Mouse (Mus musculus) cerebellum, adult 2 months (tissue): Measurements from ENCODE around the gene Nelfb. TPM values are rescaled to one million over a fixed set of nuclear protein-coding genes. Genes with fewer than 3 reads are reported as not detected.
A peak's percentile ranks its signal among the peaks of the same experiment; 100 is the strongest.
"Not testable (repeated sequence)": the region's sequence is repeated elsewhere in the genome, so short reads cannot be mapped to it uniquely, and the experiment has no call there.

ENCODE experiments used
- DNase-seq, 2 experiments: peaks; one replicate each; pipeline ENCODE4 v3.0.0; 2021
- H3K27ac ChIP-seq: fragments of 200-500 bp; 2 replicates; pipeline ENCODE4 v1.5.1; 2012; ENCODE audit warnings: low read length, control low read depth, inconsistent platforms; ENCODE audit not compliant: insufficient read depth
- H3K27me3 ChIP-seq: fragments of 200-500 bp; 2 replicates; pipeline ENCODE4 v1.6.1; 2012; ENCODE audit warnings: inconsistent platforms, mild to moderate bottlenecking, low read length, moderate library complexity; ENCODE audit not compliant: control insufficient read depth, insufficient read depth
- H3K4me1 ChIP-seq: fragments of 200-500 bp; 2 replicates; pipeline ENCODE4 v1.6.1; 2011; ENCODE audit warnings: low read length; ENCODE audit not compliant: control insufficient read depth, insufficient read depth
- H3K4me3 ChIP-seq: fragments of 200-500 bp; replicated peaks from 2 replicates; pipeline ENCODE3; 2011; ENCODE audit warnings: mild to moderate bottlenecking, low read depth, low read length, control low read depth; ENCODE audit not compliant: insufficient read depth
- CTCF ChIP-seq: fragments of 200-500 bp; IDR thresholded peaks from 2 replicates; pipeline ENCODE4 v1.5.1; 2011; ENCODE audit warnings: low read depth, mild to moderate bottlenecking, control low read depth, low read length, moderate library complexity, borderline replicate concordance; ENCODE audit not compliant: insufficient read depth
- POLR2A ChIP-seq: fragments of 200-500 bp; IDR thresholded peaks from 2 replicates; pipeline ENCODE4 v1.6.1; 2011; ENCODE audit warnings: low read length, control low read depth, borderline replicate concordance; ENCODE audit not compliant: insufficient read depth
- WGBS: fragments of 180-500 bp; shearing (Covaris S2); methylation state at CpG from one replicate; pipeline ENCODE4 v1.1.7; 2018; 5-methylcytosine and 5-hydroxymethylcytosine counted together
- polyA plus RNA-seq: library from polyadenylated mRNA; depleted of rRNA; stranded (reverse); fragments of >200 nt; gene quantifications from 2 replicates; pipeline ENCODE4 v1.2.3, GENCODE M21; 2012; rRNA removed

Nelfb gene
- polyA plus RNA-seq, result 69.4 and 84.5 TPM in 2 replicates

DNA sequence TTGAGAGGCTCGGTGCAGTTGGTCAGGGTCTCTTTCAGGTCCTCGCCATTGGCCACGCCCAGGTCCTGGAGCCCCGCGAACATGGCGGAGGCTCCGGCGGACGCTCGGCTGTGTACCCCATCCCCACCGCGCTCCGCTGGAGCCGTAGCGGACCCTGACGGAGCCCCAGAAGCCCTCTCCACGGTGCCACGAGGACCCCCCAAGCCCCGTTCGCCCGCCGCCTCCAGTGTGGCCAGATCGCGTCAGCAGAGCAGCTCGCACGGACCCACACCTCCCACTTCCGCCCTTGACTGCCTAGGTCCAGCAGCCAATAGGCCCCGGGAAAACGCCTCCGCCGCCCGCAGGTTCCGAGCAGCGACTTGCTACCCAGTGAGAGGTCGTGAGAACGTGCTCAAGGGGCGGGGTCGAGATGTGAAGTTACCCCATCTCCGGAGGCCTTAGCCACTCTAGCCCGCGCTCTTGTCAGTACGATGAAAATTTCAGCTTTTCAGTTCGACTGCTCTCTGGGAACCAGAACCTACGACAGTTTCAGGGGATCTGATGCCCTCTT, at the start of gene Nelfb:
Gene Nelfb, minus strand, starts transcription at position 369 of the 550 bp plus-strand sequence.
- H3K4me3 ChIP-seq, result peak within 1 kb of the TSS; percentile 90
- H3K27me3 ChIP-seq, result no peaks in the 10 kb centered on the region
- under 1% methylated on average over 44 of the region's 44 CpGs for WGBS
- peaks cover 6% of the 10 kb centered on the region; the same call in 1 of the 2 replicates for H3K4me1 ChIP-seq
- TF ChIP-seq POLR2A (peak; percentile 78), CTCF (no peak)
- DNase-seq, result peak; percentile 86 to 93
- peak within 1 kb of the TSS; percentile 80 for H3K27ac ChIP-seq

DNA sequence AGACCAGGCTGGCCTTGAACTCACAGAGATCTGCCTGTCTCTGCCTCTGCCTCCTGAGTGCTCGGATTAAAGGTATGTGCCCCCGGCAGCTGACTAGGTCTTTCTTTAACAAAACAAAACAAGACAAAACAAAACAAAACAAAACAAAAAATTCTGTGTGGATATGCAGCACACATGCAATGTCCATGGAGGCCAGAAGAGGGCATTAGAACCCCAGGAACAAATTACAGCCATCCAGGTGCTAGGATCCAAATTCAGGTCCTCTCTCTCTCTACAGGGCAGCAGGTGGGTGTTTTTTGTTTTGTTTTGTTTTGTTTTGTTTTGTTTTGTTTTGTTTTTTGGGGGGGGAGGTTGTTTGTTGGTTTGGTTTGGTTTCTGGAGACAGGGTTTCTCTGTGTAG, 47.6 kb upstream of the Nelfb start:
- H3K4me3 ChIP-seq, result no peak overlapping the region
- no peak overlapping the region for H3K27ac ChIP-seq
- DNase-seq, result no peak
- no peaks in the 10 kb centered on the region for H3K27me3 ChIP-seq
- H3K4me1 ChIP-seq, result no peaks in the 10 kb centered on the region; the same call in none of the 2 replicates
- peak; percentile 45; the same call in 1 of the 2 replicates for TF ChIP-seq CTCF
- no peak for TF ChIP-seq POLR2A
- WGBS, result 65% methylated on average over 2 of the region's 2 CpGs

DNA sequence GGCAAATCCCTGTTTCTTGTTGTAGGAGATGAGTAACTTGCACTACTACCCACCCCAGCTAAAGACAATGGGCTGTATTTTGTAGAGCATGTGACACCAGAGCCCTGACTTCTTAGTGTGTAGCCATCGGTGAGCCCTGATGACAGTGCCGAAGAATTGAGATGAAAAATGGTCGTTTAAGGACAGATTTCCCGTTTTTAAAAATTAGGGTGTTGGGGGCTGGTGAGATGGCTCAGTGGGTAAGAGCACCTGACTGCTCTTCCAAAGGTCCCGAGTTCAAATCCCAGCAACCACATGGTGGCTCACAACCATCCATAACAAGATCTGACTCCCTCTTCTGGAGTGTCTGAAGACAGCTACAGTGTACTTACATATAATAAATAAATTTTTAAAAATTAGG, 46.0 kb upstream of the Nelfb start:
- not testable (repeated sequence) for H3K4me3 ChIP-seq, H3K4me1 ChIP-seq, H3K27me3 ChIP-seq, DNase-seq, H3K27ac ChIP-seq
- WGBS, result 88% methylated on average over 5 of the region's 5 CpGs

DNA sequence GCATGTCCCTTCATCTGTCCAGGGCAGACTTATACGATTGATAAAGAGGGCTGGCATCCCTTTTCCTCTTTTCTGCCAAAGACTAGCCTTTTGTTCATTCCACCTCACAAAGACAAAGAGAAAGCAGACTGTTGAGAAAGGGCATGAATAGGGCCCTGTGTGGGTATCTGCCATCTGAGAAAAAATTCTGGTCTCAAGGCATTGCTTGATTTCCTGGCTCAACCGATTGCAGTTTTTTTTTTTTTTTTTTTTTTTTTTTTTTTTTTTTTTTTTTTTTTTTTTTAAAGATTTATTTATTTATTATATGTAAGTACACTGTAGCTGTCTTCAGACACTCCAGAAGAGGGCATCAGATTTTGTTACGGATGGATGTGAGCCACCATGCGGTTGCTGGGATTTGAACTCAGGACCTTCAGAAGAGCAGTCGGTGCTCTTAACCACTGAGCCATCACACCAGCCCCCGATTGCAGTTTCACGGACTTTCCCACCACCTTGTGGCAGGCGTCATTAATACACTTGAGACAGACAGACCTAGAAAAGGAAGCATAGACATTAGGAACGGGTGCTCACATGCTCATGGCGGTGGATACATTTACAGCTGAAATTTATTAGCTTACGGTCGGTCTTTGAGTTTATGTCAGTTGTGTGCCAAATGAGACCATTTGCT, 45.3 kb upstream of the Nelfb start:
- peak overlapping the region; percentile 71 for H3K4me3 ChIP-seq
- not testable (repeated sequence) for H3K4me1 ChIP-seq, H3K27me3 ChIP-seq, H3K27ac ChIP-seq
- DNase-seq, result peak in 1 of 2 experiments; percentile 59
- 39% methylated on average over 12 of the region's 12 CpGs for WGBS
- TF ChIP-seq CTCF, result peak; percentile 28; the same call in 1 of the 2 replicates

DNA sequence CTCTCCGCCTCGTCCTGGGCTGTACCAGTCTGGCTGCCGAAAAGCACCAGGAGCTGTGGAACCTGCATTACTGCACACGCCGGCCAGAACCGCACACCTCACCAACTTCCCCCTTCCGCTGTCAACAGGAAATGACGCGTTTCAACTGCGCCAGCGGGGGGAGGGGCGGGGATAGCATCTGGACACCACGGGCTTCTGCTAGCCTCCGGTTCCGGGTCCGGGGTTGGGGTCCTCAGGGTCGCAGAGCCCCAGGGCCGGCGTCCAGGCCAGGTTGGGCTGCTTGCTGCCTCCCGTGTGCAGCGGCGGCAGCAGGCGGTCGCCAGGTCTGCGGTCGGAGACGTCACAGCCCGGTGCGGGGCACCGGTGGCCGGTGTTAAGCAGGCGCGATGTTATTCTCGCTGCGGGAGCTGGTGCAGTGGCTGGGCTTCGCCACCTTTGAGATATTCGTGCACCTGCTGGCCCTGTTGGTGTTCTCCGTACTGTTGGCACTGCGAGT, 44.0 kb upstream of the Nelfb start, which contains the start of gene Tmem203:
Gene Tmem203, plus strand, starts transcription at position 156 of the 496 bp plus-strand sequence.
- DNase-seq, result peak; percentile 87 to 91
- peak; percentile 66; the same call in 1 of the 2 replicates for TF ChIP-seq POLR2A
- TF ChIP-seq CTCF, result no peak
- under 1% methylated on average over 39 of the region's 39 CpGs for WGBS
- Histone ChIP-seq H3K4me1 (no peaks in the 10 kb centered on the region; the same call in none of the 2 replicates), H3K27me3 (no peaks in the 10 kb centered on the region), H3K27ac (peak within 1 kb of the TSS; percentile 74), H3K4me3 (peak within 1 kb of the TSS; percentile 71)

DNA sequence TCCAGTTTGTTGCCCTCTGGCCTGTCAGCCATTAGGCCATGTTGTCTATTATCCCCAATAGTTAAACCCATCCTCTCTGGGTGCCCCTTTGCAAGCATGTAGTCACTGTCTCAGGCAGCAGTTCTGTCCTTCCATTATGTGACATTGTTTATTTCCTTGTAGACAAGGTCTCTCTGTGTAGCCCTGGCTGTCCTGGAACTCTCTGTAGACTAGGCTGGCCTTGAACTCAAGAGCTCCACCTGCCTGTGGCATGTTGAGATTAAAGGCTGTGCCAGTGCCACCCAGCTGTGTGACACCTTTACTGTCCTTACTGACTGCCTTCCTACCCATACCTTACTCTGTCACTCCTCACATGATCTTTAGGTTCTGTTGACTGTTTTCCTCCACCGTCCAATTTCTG, 41.0 kb upstream of the Nelfb start:
- no peak overlapping the region for H3K27ac ChIP-seq

DNA sequence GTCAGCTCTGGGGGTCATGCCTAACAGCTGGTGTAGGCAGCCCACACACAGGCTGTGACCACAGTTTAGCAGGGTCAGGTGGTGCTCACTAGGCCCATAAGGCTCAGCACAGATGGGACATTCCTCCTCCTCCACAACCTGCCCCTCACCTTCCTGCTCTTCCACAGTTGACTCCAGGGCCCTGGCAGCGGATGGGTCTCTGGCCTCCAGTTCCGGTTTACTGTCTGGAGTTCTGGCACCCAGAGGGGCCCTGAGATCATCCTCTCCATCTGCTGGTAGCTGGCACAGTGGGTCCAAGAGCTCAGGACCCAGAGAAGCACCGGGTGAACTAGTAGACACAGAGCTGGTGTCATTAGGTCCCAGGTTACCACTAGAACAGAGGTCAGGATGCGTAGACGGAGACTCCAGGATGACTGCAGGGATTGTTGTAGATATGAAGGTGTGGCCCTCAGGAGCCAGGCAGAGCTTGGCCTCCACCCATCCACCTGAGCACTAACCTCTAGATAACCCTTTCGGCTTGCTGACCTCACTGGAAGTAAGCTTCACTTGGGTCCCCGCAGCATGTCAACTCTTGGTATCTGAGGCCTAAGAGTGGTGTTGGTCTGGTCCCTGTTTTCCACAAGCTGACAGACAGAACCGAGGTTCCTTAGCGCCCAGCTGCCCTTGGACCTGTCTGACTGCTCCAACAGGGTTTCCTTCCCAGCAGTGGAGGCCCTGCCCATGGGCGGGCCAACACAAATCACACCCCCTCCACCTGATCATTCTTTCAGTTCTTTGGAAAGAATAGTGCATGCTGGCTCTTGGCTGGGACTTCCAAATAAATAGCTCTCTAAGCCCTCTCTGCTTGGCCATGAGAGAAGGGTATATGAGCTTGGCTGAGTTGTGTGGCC, 35.1 kb upstream of the Nelfb start, which contains the start of gene AL732309.1:
Gene AL732309.1, minus strand, starts transcription at position 681 of the 890 bp plus-strand sequence.
- 48% methylated on average over 10 of the region's 10 CpGs for WGBS
- Histone ChIP-seq H3K27ac (peak within 1 kb of the TSS; percentile 62), H3K27me3 (no peaks in the 10 kb centered on the region)

More for the DNA sequence above, 41.0 kb upstream of the Nelfb start:
- TF ChIP-seq POLR2A, result no peak
- peak; percentile 45; the same call in 1 of the 2 replicates for TF ChIP-seq CTCF
- WGBS, result 83% methylated on average over 1 of the region's 1 CpGs
- Histone ChIP-seq H3K4me3 (no peak overlapping the region), H3K4me1 (no peaks in the 10 kb centered on the region; the same call in none of the 2 replicates), H3K27me3 (no peaks in the 10 kb centered on the region)
- no peak for DNase-seq

More for the DNA sequence above, 35.1 kb upstream of the Nelfb start, which contains the start of gene AL732309.1:
- no peak for TF ChIP-seq POLR2A
- no peak for TF ChIP-seq CTCF
- Histone ChIP-seq H3K4me3 (no peak within 1 kb of the TSS), H3K4me1 (peaks cover 40% of the 10 kb centered on the region)
- peak; percentile 45 to 65 for DNase-seq
